Mouse (Mus musculus) sigmoid colon, adult 10 weeks (tissue): ENCODE results near the gene Pde4b. TPM values are rescaled to one million over a fixed set of nuclear protein-coding genes. Genes with fewer than 3 reads are reported as not detected.

Experiments used
- polyA plus RNA-seq: library from polyadenylated mRNA; stranded (reverse); fragments of 350-450 nt; fragmentation: Illumina TruSeq; extraction: RNeasy Lipid Tissue Mini Kit (QIAGEN cat#74804); gene quantifications from one replicate; pipeline ENCODE4 v1.2.3, GENCODE M21; 2014; ENCODE audit warnings: low read depth, low replicate concordance

The Pde4b gene
- 13.9 TPM for polyA plus RNA-seq

DNA sequence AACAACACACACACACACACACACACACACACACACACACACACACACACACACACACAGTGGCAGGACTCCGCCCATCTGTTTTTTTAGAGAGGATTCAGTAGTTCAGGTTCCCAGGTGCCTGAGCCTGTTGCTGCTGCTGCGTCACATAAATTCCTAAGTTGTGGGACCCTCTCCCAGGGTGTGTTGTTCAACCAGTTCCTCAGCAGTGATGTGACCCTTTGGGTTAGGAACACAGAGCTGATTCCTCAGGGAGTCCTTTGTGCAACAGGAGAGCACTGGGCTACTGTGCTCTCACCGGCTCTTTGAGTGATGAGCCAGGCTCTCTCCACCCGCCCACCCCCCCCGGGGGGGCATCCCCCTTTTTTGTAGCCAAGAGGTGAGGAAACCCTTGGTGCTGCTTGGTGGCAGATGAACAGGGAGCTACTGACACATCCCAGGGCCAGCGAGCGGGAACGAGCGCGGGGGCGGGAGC lies at the start of gene Pde4b:
Gene Pde4b (plus strand): TSS at position 453 of the 475 bp plus-strand sequence.

Other genes with a start within 250 kb of the Pde4b start
- gene B020004J07Rik, start 243.5 kb upstream of the Pde4b start, polyA plus RNA-seq: not detected
- not detected for gene C130073F10Rik, start 193.8 kb upstream of the Pde4b start, polyA plus RNA-seq
- not detected for gene Gm12800, start 178.4 kb upstream of the Pde4b start, polyA plus RNA-seq
- gene Gm12794, start 147.1 kb upstream of the Pde4b start, polyA plus RNA-seq: not detected
- gene Gm12790, start 106.5 kb upstream of the Pde4b start, polyA plus RNA-seq: not detected
- not detected for gene Gm12789, start 100.9 kb upstream of the Pde4b start, polyA plus RNA-seq